Mouse (Mus musculus) C2C12 (cell line): ENCODE measurements at regions not wholly inside any gene's neighbourhood (a gene's known extent, or its start where the extent isn't known, plus 50 kb on each side); places are given as distances from the start of the nearest gene placed in this dataset.

Experiments used
- CTCF ChIP-seq: IDR thresholded peaks from one replicate; pipeline ENCODE4 v1.5.1; 2011; ENCODE audit not compliant: control insufficient read depth, insufficient read depth, insufficient read length
- MYOG ChIP-seq: IDR thresholded peaks from one replicate; pipeline ENCODE4 v1.6.1; 2011; ENCODE audit not compliant: control insufficient read depth, insufficient read length; ENCODE audit errors: extremely low read depth

- TF ChIP-seq CTCF = no peak
- TF ChIP-seq MYOG = no peak
Measured at GRCm38 (mm10) chr1:69746575-69747290, 59.7 kb upstream of the Ikzf2 start.
